Mouse (Mus musculus) heart, adult 2 months (tissue): ENCODE results near the gene Gclc.

Source experiments
- CTCF ChIP-seq: fragments of 200-600 bp; IDR thresholded peaks from 2 replicates; pipeline ENCODE4 v1.8.1; 2022; ENCODE audit warnings: antibody characterized with exemption, mild to moderate bottlenecking, moderate library complexity
- EP300 ChIP-seq: fragments of 200-500 bp; IDR thresholded peaks from 2 replicates; pipeline ENCODE4 v1.6.1; 2011; ENCODE audit warnings: low read depth, low read length, control low read depth; ENCODE audit not compliant: insufficient read depth
- POLR2A ChIP-seq: fragments of 200-500 bp; IDR thresholded peaks from 2 replicates; pipeline ENCODE4 v1.6.1; 2011; ENCODE audit warnings: mild to moderate bottlenecking, low read depth, low read length, control low read depth; ENCODE audit not compliant: insufficient read depth

GRCm38 (mm10) chr9:77783006-77783405 lies 28.7 kb downstream of the Gclc start:
- no peak for TF ChIP-seq EP300
- no peak for TF ChIP-seq POLR2A
- no peak for TF ChIP-seq CTCF
